Mouse (Mus musculus): Measurements from ENCODE around the gene Pafah1b2. TPM values are rescaled to one million over a fixed set of nuclear protein-coding genes. Genes with fewer than 3 reads are reported as not detected.

The Pafah1b2 gene
- 161 and 173 TPM in 2 replicates for polyA plus RNA-seq (2015; fragmentation: Nextera tagmentation; extraction: Ambion mirVana)

DNA sequence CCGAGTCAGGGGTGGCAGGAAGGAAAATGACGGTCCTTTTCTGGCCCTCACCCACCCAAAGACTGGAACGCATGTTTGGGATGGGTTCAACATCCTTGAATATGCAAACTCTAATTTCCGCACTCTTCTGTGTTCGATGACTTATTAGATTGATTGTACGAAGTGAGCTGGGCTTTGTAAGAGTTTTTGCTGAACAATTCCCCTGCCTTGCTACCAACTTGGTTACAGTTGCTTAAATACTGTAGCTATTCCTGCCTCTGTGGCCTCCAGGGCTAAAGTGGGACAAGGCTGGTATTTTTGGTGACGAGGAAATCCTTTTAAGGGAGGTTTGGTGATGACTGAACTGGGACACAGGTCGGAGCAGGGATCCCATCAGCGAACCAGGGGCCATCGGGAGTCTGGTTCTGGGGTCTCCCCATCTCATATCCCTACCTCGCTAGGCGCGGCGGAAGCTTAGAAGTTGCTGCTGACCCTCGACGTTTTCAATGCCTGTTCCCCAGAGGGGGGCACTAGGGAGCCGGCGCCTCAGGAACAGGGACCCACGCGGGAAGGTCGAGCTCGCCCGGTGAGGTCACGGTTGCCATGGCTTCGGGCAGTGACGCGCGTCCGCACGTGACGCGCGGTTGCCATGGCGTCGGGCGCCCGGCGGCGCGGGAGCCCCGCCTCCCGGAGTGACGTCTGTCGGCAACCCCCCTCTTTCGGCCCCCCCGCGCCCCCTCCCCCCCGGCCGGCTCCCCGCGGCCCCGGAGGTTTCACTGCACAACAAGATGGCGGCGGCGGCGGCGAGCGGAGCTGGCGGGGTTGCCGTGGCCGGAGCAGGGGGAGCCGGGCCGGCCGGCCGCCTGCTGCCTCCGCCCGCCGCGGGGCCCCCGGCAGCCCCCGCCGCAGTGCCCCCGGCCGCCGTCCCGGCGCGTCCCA, at the start of gene Pafah1b2, which contains the start of gene Sik3:
Gene Pafah1b2 (minus strand): TSS at position 600 of the 918 bp plus-strand sequence.
Gene Sik3 (plus strand): TSS at position 730 of the 918 bp plus-strand sequence.
- Histone ChIP-seq H3K9ac (peak within 1 kb of the TSS; percentile 95), H3K36me3 (no peaks in the 10 kb centered on the region), H3K27ac (replicated peaks) (peak within 1 kb of the TSS; percentile 88), H3K4me1 (peaks cover 41% of the 10 kb centered on the region), H3K9me3 (replicated peaks) (no peaks in the 10 kb centered on the region), H3K4me2 (replicated peaks) (peak within 1 kb of the TSS; percentile 75), H3K4me3 (replicated peaks) (peak within 1 kb of the TSS; percentile 82), H3K27me3 (no peaks in the 10 kb centered on the region)
- ATAC-seq (ENCODE audit: insufficient number of reproducible peaks, low FRiP score, low TSS enrichment, low read depth) = peak; percentile 87
- 3% methylated on average over 69 of the region's 78 CpGs for WGBS

DNA sequence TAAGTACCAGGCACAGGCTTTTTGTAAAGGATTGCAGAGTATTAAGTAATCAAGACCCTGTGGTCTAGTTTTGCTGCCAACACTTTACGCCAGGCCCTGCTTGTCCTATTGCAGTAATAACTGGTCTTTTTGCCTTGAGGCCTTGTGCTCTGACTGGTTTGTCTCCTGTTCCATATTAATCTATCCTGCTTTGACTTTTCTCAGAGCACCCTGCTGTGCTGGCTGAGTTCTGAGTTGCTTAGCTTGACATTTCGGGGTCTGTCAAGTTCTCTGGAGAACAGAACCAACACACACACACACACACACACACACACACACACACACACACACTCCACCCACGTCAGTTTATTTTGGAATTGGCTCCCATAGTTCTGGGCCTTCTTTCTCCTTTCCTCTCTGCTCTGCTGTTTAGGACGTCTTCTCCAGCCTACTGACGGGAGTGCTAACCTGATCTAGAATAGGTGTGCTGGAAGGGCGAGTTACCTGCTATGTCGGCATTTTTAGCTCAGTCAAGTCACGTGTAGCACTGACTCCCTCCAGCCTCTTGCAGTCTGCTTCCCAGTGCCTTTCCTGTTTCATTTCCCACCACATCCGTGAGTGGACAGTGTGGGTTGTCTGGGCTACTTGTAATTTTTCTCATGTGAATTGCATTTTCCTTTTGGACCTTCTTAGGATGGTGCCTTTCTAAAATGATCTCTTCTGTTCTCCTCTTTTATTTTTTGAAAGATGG, 49.4 kb upstream of the Pafah1b2 start:
- H3K36me3 ChIP-seq = no peaks in the 10 kb centered on the region
- no peak for ATAC-seq (ENCODE audit: insufficient number of reproducible peaks, low FRiP score, low TSS enrichment, low read depth)
- H3K9me3 ChIP-seq (replicated peaks) = no peaks in the 10 kb centered on the region
- H3K27me3 ChIP-seq = no peaks in the 10 kb centered on the region
- WGBS = 54% methylated on average over 9 of the region's 9 CpGs
- H3K9ac ChIP-seq = no peak overlapping the region
- H3K4me3 ChIP-seq (replicated peaks) = no peak overlapping the region
- no peak overlapping the region for H3K4me2 ChIP-seq (replicated peaks)
- peaks cover 12% of the 10 kb centered on the region for H3K4me1 ChIP-seq
- no peak overlapping the region for H3K27ac ChIP-seq (replicated peaks)

DNA sequence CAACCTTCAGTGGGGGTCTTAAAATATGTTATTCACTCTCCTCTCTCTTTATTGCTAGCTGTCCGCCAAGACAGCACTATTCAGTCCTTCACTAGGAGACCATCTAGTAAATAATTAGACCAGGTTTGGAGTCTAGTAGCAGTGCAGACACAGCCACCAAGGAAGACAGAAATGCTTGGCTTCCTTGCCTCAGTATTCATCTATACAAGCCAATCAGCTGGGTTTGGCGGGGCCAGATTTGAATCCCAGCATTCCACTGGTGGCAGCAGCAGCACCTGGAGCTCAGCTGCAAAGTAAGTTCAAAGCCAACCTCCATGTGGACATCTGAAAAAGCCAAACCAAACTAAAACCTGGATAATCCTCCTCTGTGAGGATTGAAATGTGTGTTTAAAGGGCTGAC, 47.8 kb upstream of the Pafah1b2 start:
- WGBS = 82% methylated on average over 2 of the region's 2 CpGs
- H3K4me2 ChIP-seq (replicated peaks) = no peak overlapping the region
- no peak for ATAC-seq (ENCODE audit: insufficient number of reproducible peaks, low FRiP score, low TSS enrichment, low read depth)
- no peak overlapping the region for H3K27ac ChIP-seq (replicated peaks)
- H3K4me1 ChIP-seq = peaks cover 13% of the 10 kb centered on the region
- H3K9ac ChIP-seq = no peak overlapping the region
- H3K4me3 ChIP-seq (replicated peaks) = no peak overlapping the region
- no peaks in the 10 kb centered on the region for H3K36me3 ChIP-seq
- H3K9me3 ChIP-seq (replicated peaks) = no peaks in the 10 kb centered on the region
- no peaks in the 10 kb centered on the region for H3K27me3 ChIP-seq

DNA sequence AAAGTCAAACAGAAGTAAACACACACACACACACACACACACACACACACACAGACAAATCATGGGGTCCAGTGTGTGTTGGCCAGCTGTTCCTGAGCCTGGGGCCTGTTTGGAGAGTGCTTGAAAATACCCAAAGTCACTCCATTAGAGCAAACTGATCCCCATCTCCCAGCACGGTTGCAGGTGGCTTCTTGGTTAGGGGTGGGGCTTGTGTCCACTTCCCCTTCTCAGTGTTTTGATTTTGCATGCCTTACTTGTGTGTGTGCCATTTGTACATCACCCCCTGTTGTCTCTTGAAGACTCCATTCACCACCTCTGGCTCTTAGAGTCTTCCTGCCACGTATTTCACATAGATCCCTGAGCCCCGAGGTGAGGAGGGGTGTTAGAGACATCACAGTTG, 45.6 kb upstream of the Pafah1b2 start:
- Histone ChIP-seq H3K27me3 (no peaks in the 10 kb centered on the region), H3K36me3 (no peaks in the 10 kb centered on the region), H3K4me3 (replicated peaks) (no peak overlapping the region), H3K9ac (no peak overlapping the region), H3K4me2 (replicated peaks) (no peak overlapping the region), H3K4me1 (peaks cover 16% of the 10 kb centered on the region), H3K27ac (replicated peaks) (no peak overlapping the region), H3K9me3 (replicated peaks) (no peaks in the 10 kb centered on the region)
- 81% methylated on average over 3 of the region's 3 CpGs for WGBS
- ATAC-seq (ENCODE audit: insufficient number of reproducible peaks, low FRiP score, low TSS enrichment, low read depth) = no peak

DNA sequence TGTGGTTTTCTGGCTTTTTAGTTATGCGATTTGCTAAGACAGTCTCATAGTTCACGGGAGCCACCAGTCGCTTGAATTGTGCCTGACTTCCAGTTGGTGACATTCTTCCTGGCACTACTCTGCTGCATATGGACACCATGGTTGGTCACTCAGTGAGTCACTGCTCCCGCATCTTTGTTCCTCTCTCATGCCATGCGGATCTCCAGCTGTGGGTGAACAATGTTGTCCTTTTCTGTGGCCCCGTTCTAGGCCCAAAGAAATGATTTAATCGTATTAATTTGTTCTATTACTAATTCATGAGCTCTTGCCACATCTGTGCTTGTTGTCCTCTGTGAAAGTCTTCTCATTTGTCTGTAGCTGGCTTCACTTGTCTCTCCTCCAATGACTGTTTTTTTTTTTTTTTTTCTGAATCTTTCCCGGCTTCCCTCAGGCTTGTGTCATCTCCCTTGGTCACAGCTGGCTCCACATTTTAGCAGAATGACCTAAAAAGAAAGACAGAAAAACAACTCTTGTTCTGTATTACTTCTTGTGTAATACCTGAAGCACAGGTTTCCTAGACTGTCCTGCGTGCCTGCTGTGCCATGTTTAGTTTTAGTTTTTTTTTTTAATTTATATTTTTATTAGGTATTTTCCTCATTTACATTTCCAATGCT, 40.6 kb upstream of the Pafah1b2 start:
- H3K4me2 ChIP-seq (replicated peaks) = no peak overlapping the region
- H3K4me3 ChIP-seq (replicated peaks) = no peak overlapping the region
- no peaks in the 10 kb centered on the region for H3K9me3 ChIP-seq (replicated peaks)
- no peak overlapping the region for H3K9ac ChIP-seq
- no peak for ATAC-seq (ENCODE audit: insufficient number of reproducible peaks, low FRiP score, low TSS enrichment, low read depth)
- H3K4me1 ChIP-seq = peaks cover 18% of the 10 kb centered on the region
- WGBS = 81% methylated on average over 9 of the region's 9 CpGs
- no peaks in the 10 kb centered on the region for H3K27me3 ChIP-seq
- H3K36me3 ChIP-seq = no peaks in the 10 kb centered on the region
- H3K27ac ChIP-seq (replicated peaks) = no peak overlapping the region

DNA sequence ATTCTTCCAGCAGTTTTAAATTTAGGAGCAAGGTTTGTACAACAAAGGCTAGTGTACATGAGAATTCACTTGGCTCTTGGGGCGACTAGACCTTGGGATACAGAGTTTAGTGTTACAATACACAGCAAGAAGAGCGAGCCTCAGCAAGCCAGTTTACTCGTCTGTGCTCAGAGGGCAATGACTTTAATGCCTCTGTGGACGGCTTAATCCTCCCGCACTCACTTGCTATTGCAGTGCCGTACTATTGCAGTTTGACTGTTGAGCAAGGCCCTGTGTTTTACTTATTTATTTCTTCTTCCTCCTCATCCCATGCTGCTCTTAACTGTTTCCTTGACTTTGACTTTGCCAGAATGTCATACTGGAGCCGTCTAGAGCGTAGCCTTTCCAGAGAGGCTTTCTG, 37.7 kb upstream of the Pafah1b2 start:
- Histone ChIP-seq H3K4me1 (peaks cover 18% of the 10 kb centered on the region), H3K36me3 (no peaks in the 10 kb centered on the region), H3K27ac (replicated peaks) (no peak overlapping the region), H3K9ac (no peak overlapping the region), H3K27me3 (no peaks in the 10 kb centered on the region), H3K9me3 (replicated peaks) (no peaks in the 10 kb centered on the region), H3K4me3 (replicated peaks) (no peak overlapping the region), H3K4me2 (replicated peaks) (no peak overlapping the region)
- ATAC-seq (ENCODE audit: insufficient number of reproducible peaks, low FRiP score, low TSS enrichment, low read depth) = no peak
- 67% methylated on average over 8 of the region's 8 CpGs for WGBS

DNA sequence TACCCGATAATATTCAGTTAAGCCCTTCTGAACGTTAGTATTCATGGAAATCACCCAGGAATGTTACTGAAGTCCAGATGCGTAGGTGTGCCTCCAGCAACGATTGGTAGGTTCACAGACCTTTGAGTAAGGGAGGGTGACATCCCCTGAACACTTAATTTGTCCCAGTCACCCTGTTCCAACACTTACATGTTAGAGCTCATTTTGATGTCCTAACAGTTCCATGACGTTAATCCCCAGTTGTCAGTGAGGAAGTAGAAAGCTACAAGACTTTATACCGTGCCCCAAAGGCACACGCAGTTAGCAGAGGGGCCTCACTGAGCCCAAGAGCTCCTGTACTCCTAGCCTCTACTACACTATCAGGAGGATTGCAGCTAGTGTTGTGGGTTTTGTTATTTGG, 37.0 kb upstream of the Pafah1b2 start:
- Histone ChIP-seq H3K27me3 (no peaks in the 10 kb centered on the region), H3K27ac (replicated peaks) (no peak overlapping the region), H3K4me2 (replicated peaks) (no peak overlapping the region), H3K9ac (no peak overlapping the region), H3K4me1 (peaks cover 18% of the 10 kb centered on the region), H3K36me3 (no peaks in the 10 kb centered on the region), H3K9me3 (replicated peaks) (no peaks in the 10 kb centered on the region), H3K4me3 (replicated peaks) (no peak overlapping the region)
- ATAC-seq (ENCODE audit: insufficient number of reproducible peaks, low FRiP score, low TSS enrichment, low read depth) = no peak
- 45% methylated on average over 7 of the region's 7 CpGs for WGBS

DNA sequence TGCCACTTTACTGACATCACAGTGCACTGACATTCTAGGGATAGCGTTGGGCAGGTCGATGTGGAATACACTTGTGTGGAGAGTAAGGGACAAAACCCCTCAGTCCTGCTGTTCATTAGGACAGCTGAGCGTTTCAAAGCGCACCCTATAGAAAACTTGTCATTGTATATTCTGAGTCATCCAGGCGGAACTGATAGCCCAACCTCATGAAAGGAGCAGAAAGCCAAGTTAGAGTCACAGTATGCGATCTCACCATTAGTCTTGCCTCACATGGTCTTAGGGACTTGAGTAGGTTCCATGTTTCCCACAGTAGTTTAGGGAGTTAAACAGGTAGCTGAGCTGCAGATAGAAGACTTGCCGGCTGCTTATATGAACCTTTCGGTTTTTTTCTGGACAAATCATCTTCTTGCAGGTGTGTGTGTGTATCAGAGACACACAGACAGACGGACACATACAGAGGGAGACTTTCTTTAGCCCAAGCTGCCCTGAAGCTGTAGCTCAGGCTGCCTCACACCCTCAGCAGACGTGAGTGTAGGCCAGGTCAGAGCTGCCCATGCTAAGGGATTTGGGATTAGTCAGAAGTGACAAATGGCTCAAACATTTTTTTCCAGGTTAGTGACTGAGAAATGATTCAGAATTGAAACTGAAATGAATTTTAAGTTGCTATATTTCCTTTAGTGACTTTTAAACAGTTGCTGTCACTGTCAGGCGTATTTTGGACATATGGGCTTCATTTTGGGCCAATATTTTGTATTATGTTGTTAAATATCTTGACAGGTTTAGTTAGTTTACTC, 34.4 kb upstream of the Pafah1b2 start:
- 74% methylated on average over 11 of the region's 11 CpGs for WGBS
- no peak overlapping the region for H3K9ac ChIP-seq
- peaks cover 14% of the 10 kb centered on the region for H3K4me1 ChIP-seq
- H3K27me3 ChIP-seq = no peaks in the 10 kb centered on the region
- no peaks in the 10 kb centered on the region for H3K36me3 ChIP-seq
- no peak for ATAC-seq (ENCODE audit: insufficient number of reproducible peaks, low FRiP score, low TSS enrichment, low read depth)
- no peak overlapping the region for H3K4me2 ChIP-seq (replicated peaks)
- no peaks in the 10 kb centered on the region for H3K9me3 ChIP-seq (replicated peaks)
- H3K27ac ChIP-seq (replicated peaks) = no peak overlapping the region
- H3K4me3 ChIP-seq (replicated peaks) = no peak overlapping the region

DNA sequence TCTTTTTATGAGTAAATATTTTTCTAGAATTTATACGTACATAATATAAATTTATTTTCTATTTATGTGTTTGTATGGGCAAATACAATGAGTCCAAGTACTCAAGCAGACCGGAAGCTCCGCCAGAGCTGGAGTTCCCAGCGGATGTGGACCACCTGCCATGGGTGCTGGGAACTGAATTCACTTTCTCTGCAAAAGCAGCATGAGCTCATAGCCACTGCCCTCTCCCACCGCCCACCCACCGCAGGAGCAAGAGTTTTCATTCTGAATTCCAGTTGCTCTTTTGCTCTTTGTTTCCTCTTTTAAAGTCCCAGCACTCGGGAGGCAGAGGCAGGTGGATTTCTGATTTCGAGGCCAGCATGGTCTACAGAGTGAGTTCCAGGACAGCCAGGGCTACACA, 31.1 kb upstream of the Pafah1b2 start:
- 0 out of 2 replicates have a peak, but pooled peaks cover 5% of the 10 kb centered on the region for H3K4me1 ChIP-seq
- H3K9me3 ChIP-seq (replicated peaks) = no peaks in the 10 kb centered on the region
- peaks cover 7% of the 10 kb centered on the region; the same call in 1 of the 2 replicates for H3K36me3 ChIP-seq
- no peak overlapping the region for H3K27ac ChIP-seq (replicated peaks)
- WGBS = 90% methylated on average over 8 of the region's 8 CpGs
- H3K27me3 ChIP-seq = no peaks in the 10 kb centered on the region
- H3K4me2 ChIP-seq (replicated peaks) = no peak overlapping the region
- no peak overlapping the region for H3K9ac ChIP-seq
- ATAC-seq (ENCODE audit: insufficient number of reproducible peaks, low FRiP score, low TSS enrichment, low read depth) = no peak
- H3K4me3 ChIP-seq (replicated peaks) = no peak overlapping the region

DNA sequence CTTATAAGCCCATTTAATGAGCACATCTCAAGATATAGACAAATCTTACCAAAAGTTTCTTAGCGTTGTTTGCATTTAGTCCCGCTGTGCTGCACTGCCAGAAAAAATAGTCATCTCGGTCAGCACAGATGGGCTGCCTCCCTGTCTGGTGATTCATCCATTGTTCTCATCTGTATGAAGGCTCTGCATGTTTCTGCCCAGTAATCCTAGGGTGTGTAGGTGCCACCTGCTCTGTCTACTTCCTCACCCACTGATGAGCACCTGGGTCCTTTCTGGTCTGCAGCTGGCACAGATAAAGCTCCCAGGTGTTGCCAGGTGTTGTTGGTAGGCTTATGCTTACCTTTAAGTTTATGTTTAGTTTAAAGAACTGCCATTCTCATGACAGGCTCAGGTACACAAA, 29.9 kb upstream of the Pafah1b2 start:
- H3K36me3 ChIP-seq = peaks cover 7% of the 10 kb centered on the region; the same call in 1 of the 2 replicates
- no peak overlapping the region for H3K4me2 ChIP-seq (replicated peaks)
- no peaks in the 10 kb centered on the region for H3K9me3 ChIP-seq (replicated peaks)
- no peaks in the 10 kb centered on the region for H3K27me3 ChIP-seq
- 0 out of 2 replicates have a peak, but pooled peaks cover 4% of the 10 kb centered on the region for H3K4me1 ChIP-seq
- no peak for ATAC-seq (ENCODE audit: insufficient number of reproducible peaks, low FRiP score, low TSS enrichment, low read depth)
- H3K4me3 ChIP-seq (replicated peaks) = no peak overlapping the region
- H3K9ac ChIP-seq = no peak overlapping the region
- H3K27ac ChIP-seq (replicated peaks) = no peak overlapping the region
- 75% methylated on average over 3 of the region's 3 CpGs for WGBS
